31 mouse cellular contexts compared by ENCODE assay signal in the genomic region with DNA sequence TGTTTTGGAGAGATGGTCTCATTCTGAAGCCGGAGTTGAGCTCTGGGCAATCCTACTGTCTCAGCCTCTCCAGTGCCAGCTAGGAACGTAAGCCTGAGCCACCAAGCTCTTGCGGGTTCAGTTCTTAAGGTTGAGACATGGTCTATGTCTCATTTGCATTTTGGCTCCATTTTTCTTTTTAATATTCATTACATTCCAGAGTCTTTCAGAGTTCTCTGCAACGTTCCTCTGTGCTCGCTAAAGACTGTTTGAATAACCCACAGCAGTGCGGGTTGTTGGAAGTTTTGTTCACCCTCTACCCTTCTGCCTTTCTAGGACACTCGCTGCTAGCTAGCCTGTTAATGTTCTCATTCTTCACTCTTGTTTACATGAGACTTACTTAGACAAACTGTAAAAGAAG. TPM values are rescaled to one million over a fixed set of nuclear protein-coding genes. Genes with fewer than 3 reads are reported as not detected.
A peak's percentile ranks its signal among the peaks of the same experiment; 100 is the strongest.
DNase-seq lines count a peak whose midpoint lies in the region; ATAC-seq and TF ChIP-seq lines count a peak whose summit lies in the region.
"Had no signal": no experiment of that assay in that cellular context is flagged by ENCODE, and none has a peak within 500 bp of the region (broad histone marks: within the 10 kb centered on the region; RNA-seq: fewer than 3 reads in every experiment).

No protein-coding gene starts in this region.

- peaks cover 5% of the 10 kb centered on the region for H3K36me3 ChIP-seq in heart, adult 2 months (ENCODE audit: control insufficient read depth, insufficient read depth, low read length)
- no peaks in the 10 kb centered on the region for H3K36me3 ChIP-seq in heart, embryonic 12.5 days
- H3K36me3 ChIP-seq in kidney, adult 2 months (ENCODE audit: control insufficient read depth, insufficient read depth, low read length), result no peaks in the 10 kb centered on the region
- no peaks in the 10 kb centered on the region for H3K36me3 ChIP-seq in stomach, embryonic 15.5 days
- H3K36me3 ChIP-seq: embryonic facial prominence, embryonic 10.5 days; forebrain, embryonic 10.5 days; G1E; kidney, embryonic 15.5 days; limb, embryonic 12.5 days had no signal

- ATAC-seq in heart, embryonic 12.5 days (ENCODE audit: insufficient number of reproducible peaks, low FRiP score), result no peak
- ATAC-seq in stomach, embryonic 15.5 days (ENCODE audit: insufficient read depth, low FRiP score, low read depth), result no peak
- ATAC-seq: inflammation-experienced regulatory T-cells, adult 6 months; liver, postnatal 0 days; lung, postnatal 0 days had no signal

- no peaks in the 10 kb centered on the region for H3K9me3 ChIP-seq in heart, embryonic 12.5 days (replicated peaks)
- H3K9me3 ChIP-seq in stomach, embryonic 15.5 days, result no peaks in the 10 kb centered on the region
- H3K9me3 ChIP-seq: embryonic facial prominence, embryonic 10.5 days; forebrain, embryonic 10.5 days; G1E; kidney, embryonic 15.5 days; limb, embryonic 12.5 days had no signal

- DNase-seq in heart, adult 2 months, result no peak
- peak; percentile 61 for DNase-seq in kidney, adult 2 months
- no peak for DNase-seq in kidney, postnatal 4 days
- peak; percentile 51 for DNase-seq in brain, embryonic 14.5 days (ENCODE audit: low read depth)
- DNase-seq in lung, postnatal 25 days (ENCODE audit: low spot score), result no peak
- DNase-seq: adrenal gland, adult 2 months; B cell, adult 2 months; cerebellum, adult 11-12 months; cerebellum, postnatal 10 days; gastrocnemius, postnatal 10 days; heart, postnatal 4 days; layer of hippocampus, postnatal 36 days; liver, postnatal 0 days; thymus, postnatal 25 days had no signal

- H3K9ac ChIP-seq in heart, adult 2 months (ENCODE audit: low read depth, low read length), result no peak overlapping the region
- H3K9ac ChIP-seq in heart, embryonic 12.5 days, result no peak overlapping the region
- H3K9ac ChIP-seq in stomach, embryonic 15.5 days, result no peak overlapping the region
- H3K9ac ChIP-seq: hindbrain, embryonic 14.5 days; kidney, embryonic 15.5 days; limb, embryonic 12.5 days; liver, postnatal 0 days had no signal

- intact Hi-C loops in heart, adult 2 months (cut with DNase I), result no loop called here

- TF ChIP-seq POLR2A in heart, adult 2 months (IDR thresholded peaks at IDR 0.05; ENCODE audit: insufficient read depth, low read depth, low read length), result no peak
- TF ChIP-seq POLR2A in kidney, adult 2 months (IDR thresholded peaks at IDR 0.05; ENCODE audit: low read depth, low read length), result no peak
- TF ChIP-seq POLR2A in brain, embryonic 14.5 days (IDR thresholded peaks at IDR 0.05; ENCODE audit: borderline replicate concordance, extremely low read depth, insufficient read depth, insufficient read length, poor library complexity, severe bottlenecking), result no peak

- no peak for TF ChIP-seq EP300 in heart, adult 2 months (IDR thresholded peaks at IDR 0.05; ENCODE audit: insufficient read depth, low read depth, low read length)

- WGBS in heart, adult 2 months, result 69% methylated on average over 7 of the region's 7 CpGs
- WGBS in heart, embryonic 12.5 days, result 81% methylated on average over 7 of the region's 7 CpGs
- 41% methylated on average over 7 of the region's 7 CpGs for WGBS in kidney, adult 2 months
- WGBS in stomach, embryonic 15.5 days, result 38% methylated on average over 7 of the region's 7 CpGs

- H3K4me1 ChIP-seq in heart, adult 2 months (ENCODE audit: control insufficient read depth, insufficient read depth, low read length), result peaks cover 3% of the 10 kb centered on the region
- peaks cover 5% of the 10 kb centered on the region; the same call in 1 of the 2 replicates for H3K4me1 ChIP-seq in heart, embryonic 12.5 days (replicated peaks)
- H3K4me1 ChIP-seq in kidney, adult 2 months (ENCODE audit: control insufficient read depth, insufficient read depth, low read length), result peaks cover 5% of the 10 kb centered on the region; the same call in 1 of the 2 replicates
- H3K4me1 ChIP-seq in stomach, embryonic 15.5 days, result no peaks in the 10 kb centered on the region
- H3K4me1 ChIP-seq: forebrain, embryonic 10.5 days; limb, embryonic 12.5 days had no signal

- H3K4me2 ChIP-seq in heart, embryonic 12.5 days, result no peak overlapping the region
- H3K4me2 ChIP-seq in stomach, embryonic 15.5 days, result no peak overlapping the region
- H3K4me2 ChIP-seq: hindbrain, embryonic 14.5 days; kidney, embryonic 15.5 days; limb, embryonic 12.5 days; liver, embryonic 11.5 days; midbrain, embryonic 11.5 days had no signal

- peak overlapping the region; percentile 78 for H3K27ac ChIP-seq in heart, adult 2 months
- H3K27ac ChIP-seq in heart, embryonic 12.5 days (ENCODE audit: poor library complexity, severe bottlenecking), result no peak overlapping the region
- H3K27ac ChIP-seq in kidney, adult 2 months (ENCODE audit: insufficient read depth, low read depth, low read length), result peak overlapping the region; percentile 74
- H3K27ac ChIP-seq in stomach, embryonic 15.5 days, result peak overlapping the region; percentile 36; the same call in 1 of the 2 replicates
- H3K27ac ChIP-seq: embryonic facial prominence, embryonic 10.5 days; forebrain, embryonic 10.5 days; hindbrain, embryonic 14.5 days; kidney, embryonic 15.5 days; layer of hippocampus, adult 2 months; limb, embryonic 12.5 days had no signal

- TF ChIP-seq CTCF in heart, adult 2 months (IDR thresholded peaks at IDR 0.05), result no peak
- no peak for TF ChIP-seq CTCF in kidney, adult 2 months (conservative IDR thresholded peaks at IDR 0.05; ENCODE audit: insufficient read depth, insufficient read length, low read depth, low read length)
- no peak for TF ChIP-seq CTCF in brain, embryonic 14.5 days (IDR thresholded peaks at IDR 0.05; ENCODE audit: borderline replicate concordance, extremely low read depth, insufficient read depth, insufficient read length)

- H3K27me3 ChIP-seq in heart, adult 2 months (ENCODE audit: control insufficient read depth, insufficient read depth, low read length), result no peaks in the 10 kb centered on the region
- H3K27me3 ChIP-seq in heart, embryonic 12.5 days (replicated peaks), result no peaks in the 10 kb centered on the region
- H3K27me3 ChIP-seq in kidney, adult 2 months (replicated peaks; ENCODE audit: control insufficient read depth, insufficient read depth, low read length), result no peaks in the 10 kb centered on the region
- H3K27me3 ChIP-seq in stomach, embryonic 15.5 days (replicated peaks), result no peaks in the 10 kb centered on the region
- H3K27me3 ChIP-seq: CH12.LX; kidney, embryonic 15.5 days; limb, embryonic 12.5 days had no signal

- H3K4me3 ChIP-seq in heart, adult 2 months, result no peak overlapping the region
- H3K4me3 ChIP-seq in heart, embryonic 12.5 days, result no peak overlapping the region
- no peak overlapping the region for H3K4me3 ChIP-seq in kidney, adult 2 months (ENCODE audit: insufficient read depth, low read depth, low read length)
- H3K4me3 ChIP-seq in stomach, embryonic 15.5 days (replicated peaks), result no peak overlapping the region
- H3K4me3 ChIP-seq: embryonic facial prominence, embryonic 10.5 days; forebrain, embryonic 10.5 days; kidney, embryonic 15.5 days; layer of hippocampus, adult 2 months; limb, embryonic 12.5 days had no signal

- H3K79me2 ChIP-seq in heart, adult 2 months (replicated peaks; ENCODE audit: control insufficient read depth, insufficient read depth, low read length), result no peaks in the 10 kb centered on the region

RNA-seq across cellular contexts. Expression of gene Myoz2, which starts 46.1 kb away (rescaled TPM):
- total RNA-seq in heart, adult 2 months (2021), result 1,000 to 10,000 TPM; 1,454 to 1,834 TPM
- polyA plus RNA-seq in heart, adult 2 months (2012; rRNA removed), result 691 and 950 TPM in 2 replicates
- polyA plus RNA-seq in heart, embryonic 12.5 days (2016; fragmentation: Nextera tagmentation; extraction: Ambion mirVana), result 154 and 163 TPM in 2 replicates
- 3.8 TPM in 1 of 2 replicates, not detected in the other for polyA plus RNA-seq in kidney, adult 2 months (2012; rRNA removed)
- 0.16 and 0.25 TPM in 2 replicates for polyA plus RNA-seq in brain, embryonic 14.5 days (2012; rRNA removed)
- 0.95 and 1.2 TPM in 2 replicates for polyA plus RNA-seq in stomach, embryonic 15.5 days (2015; fragmentation: Nextera tagmentation; extraction: Ambion mirVana)
- total RNA-seq: CH12.LX; granulocyte monocyte progenitor cell, adult 5-6 weeks had no signal
- polyA plus RNA-seq: adrenal gland, adult 2 months; cortical plate, adult 2 months; embryonic facial prominence, embryonic 10.5 days; forebrain, embryonic 10.5 days; G1E; hindbrain, embryonic 14.5 days; inflammation-experienced regulatory T-cells, adult 6 months; midbrain, embryonic 11.5 days; small intestine, adult 2 months had no signal

Comparison
In these comparisons a context has a peak if more than half of its experiments do, and no peak if none do; other contexts are left out.
1. DNase-seq: peak in kidney, adult 2 months (single experiment) and brain, embryonic 14.5 days (single experiment); none in heart, adult 2 months (0 of 2), kidney, postnatal 4 days (0 of 2) and lung, postnatal 25 days (single experiment).
2. RNA of gene Myoz2, which starts 46.1 kb away (polyA plus RNA-seq): 691 to 950 TPM in heart, adult 2 months and 154 to 163 TPM in heart, embryonic 12.5 days; 3.8 TPM in kidney, adult 2 months, 0.95 to 1.2 TPM in stomach, embryonic 15.5 days and 0.16 to 0.25 TPM in brain, embryonic 14.5 days; every median in the first group is over 10 times any median in the second.